Mouse (Mus musculus) midbrain, embryonic 11.5 days (tissue): ENCODE measurements around the gene Csf1. TPM values are rescaled to one million over a fixed set of nuclear protein-coding genes. Genes with fewer than 3 reads are reported as not detected.

ENCODE experiments used
- ATAC-seq: fragments of 200-750 bp; cut with Nextera tagmentation; 2 replicates; pipeline ENCODE4 v1.8.0; 2017; ENCODE audit warnings: moderate TSS enrichment, moderate library complexity; ENCODE audit not compliant: low FRiP score
- DNase-seq: peaks from one replicate; pipeline ENCODE4 v3.0.0; 2015; ENCODE audit warnings: low spot score; ENCODE audit errors: missing footprints
- H3K27ac ChIP-seq: fragments of 300-500 bp; sonication (generic); 2 replicates; pipeline ENCODE4 v1.5.1; 2014; ENCODE audit warnings: low read depth, low read length
- H3K27me3 ChIP-seq: fragments of 300-500 bp; sonication (generic); 2 replicates; pipeline ENCODE4 v1.6.1; 2014; ENCODE audit warnings: mild to moderate bottlenecking, low read length, moderate library complexity, mixed read lengths; ENCODE audit not compliant: control insufficient read depth, insufficient read depth
- H3K36me3 ChIP-seq: fragments of 300-500 bp; sonication (generic); 2 replicates; pipeline ENCODE4 v1.6.1; 2014; ENCODE audit warnings: mild to moderate bottlenecking, low read length, moderate library complexity, mixed read lengths; ENCODE audit not compliant: control insufficient read depth, insufficient read depth
- H3K4me1 ChIP-seq: fragments of 300-500 bp; sonication (generic); 2 replicates; pipeline ENCODE4 v1.6.1; 2014; ENCODE audit warnings: low read length; ENCODE audit not compliant: control insufficient read depth, insufficient read depth
- H3K4me2 ChIP-seq: fragments of 300-500 bp; sonication (generic); 2 replicates; pipeline ENCODE4 v1.6.1; 2014; ENCODE audit warnings: mild to moderate bottlenecking, moderate library complexity
- H3K4me3 ChIP-seq: fragments of 300-500 bp; sonication (generic); 2 replicates; pipeline ENCODE4 v1.5.1; 2014; ENCODE audit warnings: low read depth, low read length
- H3K9ac ChIP-seq: fragments of 300-500 bp; sonication (generic); 2 replicates; pipeline ENCODE4 v1.6.1; 2014; ENCODE audit warnings: low read length
- H3K9me3 ChIP-seq: fragments of 300-500 bp; sonication (generic); 2 replicates; pipeline ENCODE4 v1.6.1; 2016; ENCODE audit warnings: low read length; ENCODE audit not compliant: control insufficient read depth
- WGBS: fragments of 180-500 bp; shearing (Covaris S2); extraction: QIAGEN DNeasy Blood & Tissue Kit; methylation state at CpG from one replicate; pipeline ENCODE4 v1.1.7; 2014; 5-methylcytosine and 5-hydroxymethylcytosine counted together
- polyA plus RNA-seq: library from polyadenylated mRNA; unstranded; fragments of >200 nt; fragmentation: Nextera tagmentation; extraction: Ambion mirVana; gene quantifications from 2 replicates; pipeline ENCODE4 v1.2.1, GENCODE M21; 2014

The Csf1 gene
- polyA plus RNA-seq, 1 experiment from 2014 or later: 5.7 TPM

- WGBS: 79% methylated on average over 2 of the region's 2 CpGs
- H3K9ac ChIP-seq: peak overlapping the region; percentile 98; the same call in 1 of the 2 replicates
- no peaks in the 10 kb centered on the region for H3K36me3 ChIP-seq
- no peaks in the 10 kb centered on the region for H3K9me3 ChIP-seq
- peak overlapping the region; percentile 92 for H3K4me3 ChIP-seq
- H3K4me2 ChIP-seq: peak overlapping the region; percentile 86
- ATAC-seq (no peak), DNase-seq (no peak)
- H3K4me1 ChIP-seq: peaks cover 17% of the 10 kb centered on the region
- H3K27ac ChIP-seq: no peak overlapping the region
- no peaks in the 10 kb centered on the region for H3K27me3 ChIP-seq
Measured at GRCm38 (mm10) chr3:107694256-107694900, 65.9 kb downstream of the Csf1 start.

Other genes starting within 250 kb of the Csf1 start
- 1.8 and 1.9 TPM in 2 replicates for gene Slc6a17, start 242.5 kb downstream of the Csf1 start, polyA plus RNA-seq
- gene Ubl4b, start 205.4 kb downstream of the Csf1 start, polyA plus RNA-seq: not detected in 2 replicates
- 2.8 and 3.3 TPM in 2 replicates for gene Alx3, start 165.4 kb downstream of the Csf1 start, polyA plus RNA-seq
- not detected in 2 replicates for gene Gm10961, start 129.1 kb downstream of the Csf1 start, polyA plus RNA-seq
- gene Strip1, start 128.8 kb downstream of the Csf1 start, polyA plus RNA-seq: 87.6 and 90.6 TPM in 2 replicates
- gene Ahcyl1, start 63.9 kb downstream of the Csf1 start, polyA plus RNA-seq: 127 and 132 TPM in 2 replicates
- not detected in 2 replicates for gene Eps8l3, start 116.8 kb upstream of the Csf1 start, polyA plus RNA-seq
- 270 and 277 TPM in 2 replicates for gene Gstm5, start 135.4 kb upstream of the Csf1 start, polyA plus RNA-seq
- 54.7 and 58.1 TPM in 2 replicates for gene Gstm7, start 171.3 kb upstream of the Csf1 start, polyA plus RNA-seq
- gene Gstm6, start 183.3 kb upstream of the Csf1 start, polyA plus RNA-seq: 11.3 and 14.4 TPM in 2 replicates
- not detected in 2 replicates for gene Gstm3, start 208.8 kb upstream of the Csf1 start, polyA plus RNA-seq
- gene Gstm2, start 226.0 kb upstream of the Csf1 start, polyA plus RNA-seq: 14.1 and 15.7 TPM in 2 replicates